Mouse (Mus musculus) myocyte (in vitro differentiated cells): ENCODE results near the gene Gm38392.

ENCODE experiments used
- E2F4 ChIP-seq: IDR thresholded peaks from one replicate; pipeline ENCODE4 v1.6.1; 2011; ENCODE audit warnings: mild to moderate bottlenecking, control low read depth, moderate library complexity; ENCODE audit not compliant: insufficient read depth
- MAX ChIP-seq: IDR thresholded peaks from one replicate; pipeline ENCODE4 v1.6.1; 2011; ENCODE audit warnings: low read depth, mild to moderate bottlenecking, control low read depth
- POLR2A ChIP-seq: IDR thresholded peaks from one replicate; pipeline ENCODE4 v1.6.1; 2011; ENCODE audit warnings: low read depth, mild to moderate bottlenecking, control low read depth, moderate library complexity; ENCODE audit not compliant: insufficient read length
- POLR2AphosphoS2 ChIP-seq: IDR thresholded peaks from one replicate; pipeline ENCODE4 v1.6.1; 2011; ENCODE audit warnings: low read depth, control low read depth; ENCODE audit not compliant: insufficient read length
- REST ChIP-seq: IDR thresholded peaks from one replicate; pipeline ENCODE4 v1.6.1; 2011; ENCODE audit warnings: mild to moderate bottlenecking, control low read depth, moderate library complexity; ENCODE audit not compliant: insufficient read depth, insufficient read length
- SRF ChIP-seq: IDR thresholded peaks from one replicate; pipeline ENCODE4 v1.6.1; 2011; ENCODE audit warnings: low read depth; ENCODE audit not compliant: control insufficient read depth, insufficient read length
- TCF12 ChIP-seq: IDR thresholded peaks from one replicate; pipeline ENCODE4 v1.6.1; 2011; ENCODE audit warnings: mild to moderate bottlenecking, control low read depth; ENCODE audit not compliant: poor library complexity, insufficient read depth, severe bottlenecking
- USF1 ChIP-seq: IDR thresholded peaks from one replicate; pipeline ENCODE4 v1.6.1; 2011; ENCODE audit warnings: low read depth, mild to moderate bottlenecking, control low read depth, moderate library complexity

- no peak for TF ChIP-seq POLR2A
- TF ChIP-seq E2F4, result no peak
- no peak for TF ChIP-seq USF1
- TF ChIP-seq MAX, result no peak
- TF ChIP-seq REST, result no peak
- TF ChIP-seq SRF, result no peak
- TF ChIP-seq TCF12, result no peak
- TF ChIP-seq POLR2AphosphoS2, result no peak
Measured at GRCm38 (mm10) chr3:88248406-88248805, 38.6 kb downstream of the Gm38392 start.
